Mouse (Mus musculus) cerebellum, postnatal 25 days (tissue): ENCODE measurements around the gene Pde3a.
A peak's percentile ranks its signal among the peaks of the same experiment; 100 is the strongest.

Source experiments
- DNase-seq, 2 experiments: peaks; one replicate each; pipeline ENCODE4 v3.0.0; 2021; ENCODE audit warnings: mixed read lengths in 2 of 2

The Pde3a gene

GRCm38 (mm10) chr6:141248691-141249584, at the start of gene Pde3a:
Gene Pde3a (plus strand): TSS chr6:141249269.
- DNase-seq, result peak in 1 of 2 experiments; percentile 42

GRCm38 (mm10) chr6:141200173-141200615, 48.9 kb upstream of the Pde3a start:
- DNase-seq, result no peak

- no peak for DNase-seq
Observed at GRCm38 (mm10) chr6:141207531-141207930, 41.5 kb upstream of the Pde3a start.

- DNase-seq, result no peak
Observed at GRCm38 (mm10) chr6:141208283-141208872, 40.7 kb upstream of the Pde3a start.

- no peak for DNase-seq
Observed at GRCm38 (mm10) chr6:141210021-141210420, 39.0 kb upstream of the Pde3a start.

GRCm38 (mm10) chr6:141221081-141221480, 28.0 kb upstream of the Pde3a start:
- peak; percentile 39 to 54 for DNase-seq

GRCm38 (mm10) chr6:141226851-141227657, 22.0 kb upstream of the Pde3a start:
- peak in 1 of 2 experiments; percentile 29 for DNase-seq

- DNase-seq, result no peak
Observed at GRCm38 (mm10) chr6:141227658-141228005, 21.4 kb upstream of the Pde3a start.

GRCm38 (mm10) chr6:141232756-141233382, 16.2 kb upstream of the Pde3a start:
- DNase-seq, result no peak

GRCm38 (mm10) chr6:141241809-141242208, 7.3 kb upstream of the Pde3a start:
- no peak for DNase-seq

- DNase-seq, result no peak
Observed at GRCm38 (mm10) chr6:141245089-141245488, 4.0 kb upstream of the Pde3a start.

- DNase-seq, result peak; percentile 79 to 83
Observed at GRCm38 (mm10) chr6:141246391-141246790, 2.7 kb upstream of the Pde3a start.

GRCm38 (mm10) chr6:141248081-141248480, 988 bp upstream of the Pde3a start:
- DNase-seq, result no peak

GRCm38 (mm10) chr6:141249585-141250295, 671 bp downstream of the Pde3a start:
- DNase-seq, result peak; percentile 77 to 79

GRCm38 (mm10) chr6:141250296-141250629, 1.2 kb downstream of the Pde3a start:
- DNase-seq, result peak in 1 of 2 experiments; percentile 69

- no peak for DNase-seq
Observed at GRCm38 (mm10) chr6:141250984-141251383, 1.9 kb downstream of the Pde3a start.

GRCm38 (mm10) chr6:141252520-141252919, 3.5 kb downstream of the Pde3a start:
- DNase-seq, result no peak

GRCm38 (mm10) chr6:141254956-141255355, 5.9 kb downstream of the Pde3a start:
- no peak for DNase-seq

- no peak for DNase-seq
Observed at GRCm38 (mm10) chr6:141256896-141257295, 7.8 kb downstream of the Pde3a start.

GRCm38 (mm10) chr6:141257434-141258202, 8.5 kb downstream of the Pde3a start:
- no peak for DNase-seq

GRCm38 (mm10) chr6:141265257-141265656, 16.2 kb downstream of the Pde3a start:
- peak in 1 of 2 experiments; percentile 31 for DNase-seq
